Mouse (Mus musculus): ENCODE data around the gene Spib.

DNA sequence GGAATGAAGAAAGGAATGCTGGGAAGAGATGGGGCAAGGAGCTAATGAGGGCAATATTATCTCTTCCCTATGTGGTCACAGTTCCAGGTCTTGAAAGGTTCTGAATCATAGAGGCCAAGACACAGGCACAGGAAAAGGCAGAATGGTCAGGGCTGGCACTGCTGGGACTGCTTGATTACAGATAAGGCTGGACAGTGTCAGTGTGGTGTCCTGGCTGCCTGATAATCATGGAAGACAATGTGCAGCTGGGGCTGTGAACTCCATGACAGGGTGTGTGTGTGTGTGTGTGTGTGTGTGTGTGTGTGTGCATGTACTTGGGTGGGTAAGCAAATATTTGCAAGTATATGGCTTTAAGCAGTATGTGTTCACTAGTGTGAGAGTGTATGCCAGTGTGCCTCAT, 24.4 kb downstream of the Spib start:
- no peak for TF ChIP-seq CTCF (IDR thresholded peaks at IDR 0.05; ENCODE audit: extremely low read depth, insufficient read depth, low read length)
- TF ChIP-seq POLR2A (IDR thresholded peaks at IDR 0.05; ENCODE audit: extremely low read depth, insufficient read depth, low read length): no peak

All from cortical plate, adult 2 months (tissue).